Mouse (Mus musculus) cortical plate, adult 2 months (tissue): ENCODE results near the gene Sez6l2. TPM values are rescaled to one million over a fixed set of nuclear protein-coding genes. Genes with fewer than 3 reads are reported as not detected.
A peak's percentile ranks its signal among the peaks of the same experiment; 100 is the strongest.

ENCODE experiments used
- H3K27ac ChIP-seq: fragments of 200-500 bp; 2 replicates; pipeline ENCODE4 v1.5.1; 2012; ENCODE audit warnings: low read length, control low read depth, inconsistent platforms; ENCODE audit not compliant: insufficient read depth
- H3K4me1 ChIP-seq: fragments of 200-500 bp; 2 replicates; pipeline ENCODE4 v1.6.1; 2011; ENCODE audit warnings: low read length; ENCODE audit not compliant: control insufficient read depth, insufficient read depth
- H3K4me3 ChIP-seq: fragments of 200-500 bp; 2 replicates; pipeline ENCODE4 v1.5.1; 2011; ENCODE audit warnings: mild to moderate bottlenecking, low read length, control low read depth; ENCODE audit not compliant: insufficient read depth
- CTCF ChIP-seq: fragments of 200-500 bp; IDR thresholded peaks from 2 replicates; pipeline ENCODE4 v1.5.1; 2011; ENCODE audit warnings: mild to moderate bottlenecking, control low read depth, low read length; ENCODE audit not compliant: insufficient read depth; ENCODE audit errors: extremely low read depth
- POLR2A ChIP-seq: fragments of 200-500 bp; IDR thresholded peaks from 2 replicates; pipeline ENCODE4 v1.6.1; 2011; ENCODE audit warnings: mild to moderate bottlenecking, low read length, control low read depth; ENCODE audit not compliant: insufficient read depth; ENCODE audit errors: extremely low read depth
- polyA plus RNA-seq: library from polyadenylated mRNA; depleted of rRNA; stranded (reverse); fragments of >200 nt; gene quantifications from 2 replicates; pipeline ENCODE4 v1.2.3, GENCODE M21; 2012

Gene Sez6l2
- polyA plus RNA-seq, 1 experiment = 236 TPM

- Histone ChIP-seq H3K4me3 (no peak overlapping the region), H3K27ac (no peak overlapping the region), H3K4me1 (peaks cover 2% of the 10 kb centered on the region; the same call in 1 of the 2 replicates)
- no peak for TF ChIP-seq POLR2A
- TF ChIP-seq CTCF = no peak
Observed at GRCm38 (mm10) chr7:127013385-127013784, 63.0 kb downstream of the Sez6l2 start.

GRCm38 (mm10) chr7:127014320-127014719, 64.0 kb downstream of the Sez6l2 start, which contains the start of gene Mvp:
Gene Mvp (minus strand): TSS chr7:127014621.
- Histone ChIP-seq H3K4me3 (peak within 1 kb of the TSS; percentile 40), H3K27ac (peak within 1 kb of the TSS; percentile 62), H3K4me1 (no peaks in the 10 kb centered on the region)
- TF ChIP-seq CTCF (no peak), POLR2A (no peak)

- no peak for TF ChIP-seq POLR2A
- no peak for TF ChIP-seq CTCF
- H3K4me1 ChIP-seq = no peaks in the 10 kb centered on the region
- H3K27ac ChIP-seq = no peak overlapping the region
- H3K4me3 ChIP-seq = no peak overlapping the region
Observed at GRCm38 (mm10) chr7:127014993-127015392, 64.6 kb downstream of the Sez6l2 start.

- Histone ChIP-seq H3K4me1 (no peaks in the 10 kb centered on the region), H3K27ac (peak overlapping the region; percentile 86), H3K4me3 (peak overlapping the region; percentile 54)
- TF ChIP-seq CTCF = no peak
Observed at GRCm38 (mm10) chr7:127016081-127016480, 65.7 kb downstream of the Sez6l2 start.

GRCm38 (mm10) chr7:127016481-127016485, 65.9 kb downstream of the Sez6l2 start, which contains the start of gene Pagr1b:
Gene Pagr1b (minus strand): TSS chr7:127016484.
- Histone ChIP-seq H3K27ac (peak within 1 kb of the TSS; percentile 86), H3K4me1 (no peaks in the 10 kb centered on the region), H3K4me3 (peak within 1 kb of the TSS; percentile 54)
- TF ChIP-seq CTCF (no peak), POLR2A (no peak)

- peak overlapping the region; percentile 54 for H3K4me3 ChIP-seq
- H3K27ac ChIP-seq = peak overlapping the region; percentile 86
- TF ChIP-seq POLR2A = peak; percentile 43; the same call in 1 of the 2 replicates
- no peak for TF ChIP-seq CTCF
- H3K4me1 ChIP-seq = no peaks in the 10 kb centered on the region; the same call in 1 of the 2 replicates
Observed at GRCm38 (mm10) chr7:127016486-127016938, 66.1 kb downstream of the Sez6l2 start.

GRCm38 (mm10) chr7:127016971-127017949, 66.9 kb downstream of the Sez6l2 start, which contains the start of gene Pagr1a:
Gene Pagr1a (minus strand): TSS chr7:127017352.
- Histone ChIP-seq H3K27ac (peak within 1 kb of the TSS; percentile 86), H3K4me3 (peak within 1 kb of the TSS; percentile 85), H3K4me1 (peaks cover 3% of the 10 kb centered on the region; the same call in 1 of the 2 replicates)
- TF ChIP-seq POLR2A (peak; percentile 89), CTCF (peak; percentile 52)

- peaks cover 3% of the 10 kb centered on the region; the same call in 1 of the 2 replicates for H3K4me1 ChIP-seq
- no peak overlapping the region for H3K27ac ChIP-seq
- peak overlapping the region; percentile 85; the same call in 1 of the 2 replicates for H3K4me3 ChIP-seq
- TF ChIP-seq POLR2A (no peak), CTCF (no peak)
Observed at GRCm38 (mm10) chr7:127017950-127018345, 67.6 kb downstream of the Sez6l2 start.

- Histone ChIP-seq H3K4me3 (peak overlapping the region; percentile 85), H3K4me1 (peaks cover 3% of the 10 kb centered on the region), H3K27ac (peak overlapping the region; percentile 24; the same call in 1 of the 2 replicates)
- TF ChIP-seq CTCF = no peak
- no peak for TF ChIP-seq POLR2A
Observed at GRCm38 (mm10) chr7:127018416-127019305, 68.3 kb downstream of the Sez6l2 start.
